Mouse (Mus musculus): ENCODE data around the gene Phc1. TPM values are rescaled to one million over a fixed set of nuclear protein-coding genes. Genes with fewer than 3 reads are reported as not detected.

Gene Phc1
- polyA plus RNA-seq, 1 experiment, result 10.5 TPM

- Histone ChIP-seq H3K4me3 (ENCODE audit: low read depth, low read length) (no peak overlapping the region), H3K36me3 (ENCODE audit: control insufficient read depth, insufficient read depth, low read length) (no peaks in the 10 kb centered on the region), H3K27me3 (ENCODE audit: control insufficient read depth, insufficient read depth, low read length) (no peaks in the 10 kb centered on the region), H3K4me1 (ENCODE audit: control insufficient read depth, insufficient read depth, insufficient read length, low read length) (no peaks in the 10 kb centered on the region), H3K27ac (ENCODE audit: insufficient read depth, low read depth, low read length) (no peak overlapping the region)
- TF ChIP-seq POLR2A (IDR thresholded peaks at IDR 0.05; ENCODE audit: low read depth, low read length) (no peak), CTCF (IDR thresholded peaks at IDR 0.05; ENCODE audit: extremely low read depth, insufficient read length, insufficient replicate concordance, low read depth, low read length) (no peak)
- 26% methylated on average over 3 of the region's 3 CpGs for WGBS
These were observed 50.1 kb downstream of the Phc1 start for GRCm38 (mm10) chr6:122290253-122290652.

- no peak overlapping the region for H3K27ac ChIP-seq (ENCODE audit: insufficient read depth, low read depth, low read length)
- WGBS, result 36% methylated on average over 1 of the region's 1 CpGs
- no peaks in the 10 kb centered on the region for H3K4me1 ChIP-seq (ENCODE audit: control insufficient read depth, insufficient read depth, insufficient read length, low read length)
- no peak overlapping the region for H3K4me3 ChIP-seq (ENCODE audit: low read depth, low read length)
- H3K36me3 ChIP-seq (ENCODE audit: control insufficient read depth, insufficient read depth, low read length), result no peaks in the 10 kb centered on the region
- TF ChIP-seq POLR2A (IDR thresholded peaks at IDR 0.05; ENCODE audit: low read depth, low read length) (no peak), CTCF (IDR thresholded peaks at IDR 0.05; ENCODE audit: extremely low read depth, insufficient read length, insufficient replicate concordance, low read depth, low read length) (no peak)
- no peaks in the 10 kb centered on the region for H3K27me3 ChIP-seq (ENCODE audit: control insufficient read depth, insufficient read depth, low read length)
These were observed 51.0 kb downstream of the Phc1 start for GRCm38 (mm10) chr6:122289313-122289712.

- no peak overlapping the region for H3K4me3 ChIP-seq (ENCODE audit: low read depth, low read length)
- WGBS, result 29% methylated on average over 1 of the region's 1 CpGs
These were observed 52.1 kb downstream of the Phc1 start for GRCm38 (mm10) chr6:122288263-122288662.

GRCm38 (mm10) chr6:122284823-122285222, 55.5 kb downstream of the Phc1 start:
- Histone ChIP-seq H3K27ac (ENCODE audit: insufficient read depth, low read depth, low read length) (no peak overlapping the region), H3K36me3 (ENCODE audit: control insufficient read depth, insufficient read depth, low read length) (no peaks in the 10 kb centered on the region), H3K4me1 (ENCODE audit: control insufficient read depth, insufficient read depth, insufficient read length, low read length) (no peaks in the 10 kb centered on the region), H3K4me3 (ENCODE audit: low read depth, low read length) (no peak overlapping the region), H3K27me3 (ENCODE audit: control insufficient read depth, insufficient read depth, low read length) (no peaks in the 10 kb centered on the region)
- 52% methylated on average over 1 of the region's 1 CpGs for WGBS
- no peak for TF ChIP-seq POLR2A (IDR thresholded peaks at IDR 0.05; ENCODE audit: low read depth, low read length)
- TF ChIP-seq CTCF (IDR thresholded peaks at IDR 0.05; ENCODE audit: extremely low read depth, insufficient read length, insufficient replicate concordance, low read depth, low read length), result no peak

More at GRCm38 (mm10) chr6:122288263-122288662, 52.1 kb downstream of the Phc1 start:
- Histone ChIP-seq H3K36me3 (ENCODE audit: control insufficient read depth, insufficient read depth, low read length) (no peaks in the 10 kb centered on the region), H3K4me1 (ENCODE audit: control insufficient read depth, insufficient read depth, insufficient read length, low read length) (no peaks in the 10 kb centered on the region), H3K27ac (ENCODE audit: insufficient read depth, low read depth, low read length) (no peak overlapping the region), H3K27me3 (ENCODE audit: control insufficient read depth, insufficient read depth, low read length) (no peaks in the 10 kb centered on the region)
- TF ChIP-seq POLR2A (IDR thresholded peaks at IDR 0.05; ENCODE audit: low read depth, low read length) (no peak), CTCF (IDR thresholded peaks at IDR 0.05; ENCODE audit: extremely low read depth, insufficient read length, insufficient replicate concordance, low read depth, low read length) (no peak)

GRCm38 (mm10) chr6:122284304-122284703, 56.1 kb downstream of the Phc1 start:
- no peak overlapping the region for H3K27ac ChIP-seq (ENCODE audit: insufficient read depth, low read depth, low read length)
- TF ChIP-seq POLR2A (IDR thresholded peaks at IDR 0.05; ENCODE audit: low read depth, low read length) (no peak), CTCF (IDR thresholded peaks at IDR 0.05; ENCODE audit: extremely low read depth, insufficient read length, insufficient replicate concordance, low read depth, low read length) (no peak)
- no peaks in the 10 kb centered on the region for H3K4me1 ChIP-seq (ENCODE audit: control insufficient read depth, insufficient read depth, insufficient read length, low read length)
- no peaks in the 10 kb centered on the region for H3K36me3 ChIP-seq (ENCODE audit: control insufficient read depth, insufficient read depth, low read length)
- 73% methylated on average over 4 of the region's 4 CpGs for WGBS
- H3K4me3 ChIP-seq (ENCODE audit: low read depth, low read length), result no peak overlapping the region
- no peaks in the 10 kb centered on the region for H3K27me3 ChIP-seq (ENCODE audit: control insufficient read depth, insufficient read depth, low read length)

GRCm38 (mm10) chr6:122283429-122283828, 56.9 kb downstream of the Phc1 start:
- no peaks in the 10 kb centered on the region for H3K36me3 ChIP-seq (ENCODE audit: control insufficient read depth, insufficient read depth, low read length)
- H3K4me3 ChIP-seq (ENCODE audit: low read depth, low read length), result no peak overlapping the region
- TF ChIP-seq POLR2A (IDR thresholded peaks at IDR 0.05; ENCODE audit: low read depth, low read length), result no peak
- TF ChIP-seq CTCF (IDR thresholded peaks at IDR 0.05; ENCODE audit: extremely low read depth, insufficient read length, insufficient replicate concordance, low read depth, low read length), result no peak
- H3K27ac ChIP-seq (ENCODE audit: insufficient read depth, low read depth, low read length), result no peak overlapping the region
- 65% methylated on average over 2 of the region's 2 CpGs for WGBS
- H3K4me1 ChIP-seq (ENCODE audit: control insufficient read depth, insufficient read depth, insufficient read length, low read length), result no peaks in the 10 kb centered on the region
- no peaks in the 10 kb centered on the region for H3K27me3 ChIP-seq (ENCODE audit: control insufficient read depth, insufficient read depth, low read length)

- WGBS, result 67% methylated on average over 6 of the region's 6 CpGs
- Histone ChIP-seq H3K4me1 (ENCODE audit: control insufficient read depth, insufficient read depth, insufficient read length, low read length) (no peaks in the 10 kb centered on the region), H3K36me3 (ENCODE audit: control insufficient read depth, insufficient read depth, low read length) (no peaks in the 10 kb centered on the region), H3K27ac (ENCODE audit: insufficient read depth, low read depth, low read length) (no peak within 1 kb of the TSS), H3K4me3 (ENCODE audit: low read depth, low read length) (no peak within 1 kb of the TSS), H3K27me3 (ENCODE audit: control insufficient read depth, insufficient read depth, low read length) (no peaks in the 10 kb centered on the region)
- no peak for TF ChIP-seq POLR2A (IDR thresholded peaks at IDR 0.05; ENCODE audit: low read depth, low read length)
- TF ChIP-seq CTCF (IDR thresholded peaks at IDR 0.05; ENCODE audit: extremely low read depth, insufficient read length, insufficient replicate concordance, low read depth, low read length), result no peak
These were observed 57.6 kb downstream of the Phc1 start, which contains the start of gene Klrg1 for GRCm38 (mm10) chr6:122282782-122283181. Gene Klrg1, minus strand, starts transcription at chr6:122282882.
